Mouse (Mus musculus) heart, adult 2 months (tissue): ENCODE measurements around the gene Fam241b. TPM values are rescaled to one million over a fixed set of nuclear protein-coding genes. Genes with fewer than 3 reads are reported as not detected.

ENCODE experiments used
- DNase-seq, 2 experiments: peaks; one replicate each; pipeline ENCODE4 v3.0.0; 2021
- H3K27ac ChIP-seq: fragments of 200-600 bp; 2 replicates; pipeline ENCODE4 v1.8.1; 2022
- H3K27me3 ChIP-seq: fragments of 200-500 bp; 2 replicates; pipeline ENCODE4 v1.6.1; 2012; ENCODE audit warnings: mild to moderate bottlenecking, low read length, inconsistent platforms, mixed read lengths; ENCODE audit not compliant: control insufficient read depth, insufficient read depth
- H3K36me3 ChIP-seq: fragments of 200-500 bp; 2 replicates; pipeline ENCODE4 v1.6.1; 2012; ENCODE audit warnings: low read length, inconsistent platforms; ENCODE audit not compliant: control insufficient read depth, insufficient read depth
- H3K4me1 ChIP-seq: fragments of 200-500 bp; 2 replicates; pipeline ENCODE4 v1.6.1; 2011; ENCODE audit warnings: low read length; ENCODE audit not compliant: control insufficient read depth, insufficient read depth
- H3K4me3 ChIP-seq: fragments of 200-600 bp; 2 replicates; pipeline ENCODE4 v1.8.1; 2022
- H3K79me2 ChIP-seq: fragments of 200-500 bp; replicated peaks from 2 replicates; pipeline ENCODE4 v1.6.1; 2012; ENCODE audit warnings: mild to moderate bottlenecking, inconsistent platforms, low read length, moderate library complexity, mixed read lengths; ENCODE audit not compliant: control insufficient read depth, insufficient read depth
- H3K9ac ChIP-seq: fragments of 200-500 bp; 2 replicates; pipeline ENCODE4 v1.6.1; 2012; ENCODE audit warnings: low read depth, mild to moderate bottlenecking, control low read depth, inconsistent platforms, low read length, mixed read lengths
- CTCF ChIP-seq: fragments of 200-600 bp; IDR thresholded peaks from 2 replicates; pipeline ENCODE4 v1.8.1; 2022; ENCODE audit warnings: antibody characterized with exemption, mild to moderate bottlenecking, moderate library complexity
- EP300 ChIP-seq: fragments of 200-500 bp; IDR thresholded peaks from 2 replicates; pipeline ENCODE4 v1.6.1; 2011; ENCODE audit warnings: low read depth, low read length, control low read depth; ENCODE audit not compliant: insufficient read depth
- POLR2A ChIP-seq: fragments of 200-500 bp; IDR thresholded peaks from 2 replicates; pipeline ENCODE4 v1.6.1; 2011; ENCODE audit warnings: mild to moderate bottlenecking, low read depth, low read length, control low read depth; ENCODE audit not compliant: insufficient read depth
- WGBS: fragments of 180-500 bp; shearing (Covaris S2); methylation state at CpG from one replicate; pipeline ENCODE4 v1.1.7; 2018; 5-methylcytosine and 5-hydroxymethylcytosine counted together
- intact Hi-C: fragments of 180-260 bp; cut with DNase I; formaldehyde crosslinking; loops from one replicate; pipeline ENCODE4 v1.15.1; 2025
- polyA plus RNA-seq: library from polyadenylated mRNA; depleted of rRNA; stranded (reverse); fragments of >200 nt; gene quantifications from 2 replicates; pipeline ENCODE4 v1.2.3, GENCODE M21; 2012
- total RNA-seq, 2 experiments: library from RNA; stranded (reverse); gene quantifications; 2 replicates each; pipeline ENCODE4 v1.2.3; 2021

The Fam241b gene
- total and polyA plus RNA-seq, 3 experiments = 3.0 to 3.3 (median 3.2) TPM

DNA sequence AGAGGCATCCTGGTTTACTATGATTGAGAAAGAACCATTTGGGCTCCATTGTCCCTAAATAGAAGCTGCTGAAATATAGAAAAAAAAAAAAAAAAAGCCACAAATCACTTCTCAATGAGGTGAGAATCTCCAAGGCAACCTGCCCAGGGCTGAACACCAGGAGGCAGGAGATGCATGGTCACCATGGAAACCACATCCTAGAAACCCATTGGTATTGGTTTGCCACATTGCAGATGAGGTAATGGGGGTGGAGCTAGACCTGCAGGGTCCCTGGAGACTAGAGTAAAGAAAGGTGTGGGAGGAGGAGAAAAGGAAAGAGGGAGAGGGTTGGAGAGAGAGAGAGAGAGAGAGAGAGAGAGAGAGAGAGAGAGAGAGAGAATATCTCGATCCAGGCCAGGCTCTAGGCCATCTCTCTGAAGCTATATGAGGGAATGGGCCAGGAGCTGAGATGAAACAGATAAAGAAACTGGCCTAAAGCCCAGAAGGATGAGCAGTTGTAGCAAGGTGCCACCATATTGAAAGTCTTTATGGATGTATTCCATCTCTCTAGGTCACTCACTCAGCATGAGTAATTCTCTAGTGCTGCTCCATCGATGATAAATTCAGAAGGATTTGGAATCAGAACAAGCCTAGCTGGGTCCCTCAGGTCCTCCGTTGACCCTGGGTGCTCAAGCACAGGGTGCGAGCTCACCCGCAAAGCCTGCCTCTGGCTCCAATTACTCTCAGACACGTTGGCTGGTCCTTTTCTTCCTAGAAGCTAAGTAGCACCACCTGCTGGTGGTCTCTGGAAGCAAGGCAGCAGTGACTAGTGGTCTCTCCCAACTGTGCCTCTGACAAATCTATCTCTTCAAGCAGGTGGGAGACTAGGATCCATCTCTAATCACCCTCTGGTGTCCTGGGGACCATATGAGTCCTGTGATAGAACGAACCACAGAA lies 41.9 kb downstream of the Fam241b start:
- Histone ChIP-seq H3K4me1 (no peaks in the 10 kb centered on the region), H3K27ac (no peak overlapping the region), H3K79me2 (no peaks in the 10 kb centered on the region), H3K27me3 (no peaks in the 10 kb centered on the region), H3K4me3 (no peak overlapping the region), H3K9ac (no peak overlapping the region), H3K36me3 (no peaks in the 10 kb centered on the region)
- DNase-seq = peak; percentile 33 to 68
- WGBS = 7% methylated on average over 7 of the region's 7 CpGs
- intact Hi-C loops = loop anchor here (1.0 to 2.0 kb wide), 4 partner anchors 46 to 263 kb away; no protein-coding TSS in a partner anchor
- peak; percentile 92 for TF ChIP-seq CTCF
- 0 out of 2 replicates have a peak, but pooled peaks have one; percentile 29 for TF ChIP-seq EP300
- no peak for TF ChIP-seq POLR2A

DNA sequence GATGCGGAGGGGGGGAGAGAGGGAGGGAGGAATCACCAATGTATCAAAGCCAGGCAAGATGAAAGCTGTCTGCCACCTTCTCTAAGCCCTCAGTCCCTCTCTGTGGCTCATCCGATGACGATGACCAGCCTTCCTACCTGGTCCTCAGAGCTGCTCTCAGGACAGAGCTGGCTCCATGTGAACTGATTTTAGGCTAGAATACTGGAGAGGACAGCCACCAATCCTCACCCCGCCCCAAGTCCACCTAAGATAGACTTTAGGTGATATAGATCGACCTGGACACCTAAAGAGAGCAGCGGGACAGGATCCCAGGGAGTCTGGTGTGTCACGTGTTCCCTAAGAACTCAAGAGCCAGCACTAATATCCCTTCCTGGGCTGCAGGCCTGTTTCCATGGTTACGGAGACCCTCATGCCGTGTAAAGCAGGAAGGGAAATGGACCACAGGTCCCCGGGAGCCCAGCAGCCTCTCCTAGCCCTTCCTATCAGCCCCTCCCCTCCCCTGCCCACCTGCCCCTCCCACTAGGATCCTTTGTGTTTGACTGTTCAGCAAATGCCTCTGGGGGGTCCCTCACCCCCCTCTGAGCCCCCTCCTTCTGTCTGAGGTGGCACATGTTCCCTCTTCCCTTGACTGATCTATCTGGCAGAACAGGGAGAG lies 43.8 kb downstream of the Fam241b start:
- 72% methylated on average over 10 of the region's 10 CpGs for WGBS
- H3K79me2 ChIP-seq = no peaks in the 10 kb centered on the region
- no peaks in the 10 kb centered on the region for H3K4me1 ChIP-seq
- H3K27me3 ChIP-seq = no peaks in the 10 kb centered on the region
- no peak overlapping the region for H3K4me3 ChIP-seq
- no peak overlapping the region for H3K27ac ChIP-seq
- no peak for DNase-seq
- H3K9ac ChIP-seq = no peak overlapping the region
- intact Hi-C loops = no loop called here
- TF ChIP-seq EP300 = no peak
- no peak for TF ChIP-seq POLR2A
- no peak for TF ChIP-seq CTCF
- H3K36me3 ChIP-seq = no peaks in the 10 kb centered on the region

DNA sequence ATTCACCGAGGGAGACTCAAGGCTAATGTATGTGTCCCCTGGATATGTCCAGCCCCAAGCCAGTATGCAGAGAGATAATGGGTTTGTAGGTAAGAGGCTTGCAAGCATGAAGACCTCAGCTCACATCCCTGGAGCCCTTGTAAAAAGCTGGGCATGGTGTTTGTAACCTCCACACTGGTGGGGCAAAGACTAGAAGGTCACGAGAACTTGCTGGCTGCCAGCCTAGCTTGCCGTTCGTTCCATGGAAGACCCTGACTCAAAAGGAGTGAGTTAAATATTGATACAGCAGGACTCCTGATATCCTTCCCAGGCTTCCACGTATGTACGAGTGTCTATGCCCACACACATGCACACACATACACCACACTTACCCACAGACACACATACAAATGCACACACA lies 49.3 kb downstream of the Fam241b start:
- H3K4me1 ChIP-seq = no peaks in the 10 kb centered on the region
- H3K36me3 ChIP-seq = no peaks in the 10 kb centered on the region
- H3K27ac ChIP-seq = no peak overlapping the region
- H3K4me3 ChIP-seq = no peak overlapping the region
- 72% methylated on average over 6 of the region's 6 CpGs for WGBS
- TF ChIP-seq CTCF (no peak), EP300 (no peak), POLR2A (no peak)
- intact Hi-C loops = no loop called here
- no peak overlapping the region for H3K9ac ChIP-seq
- no peaks in the 10 kb centered on the region for H3K27me3 ChIP-seq
- no peaks in the 10 kb centered on the region for H3K79me2 ChIP-seq
- DNase-seq = no peak

DNA sequence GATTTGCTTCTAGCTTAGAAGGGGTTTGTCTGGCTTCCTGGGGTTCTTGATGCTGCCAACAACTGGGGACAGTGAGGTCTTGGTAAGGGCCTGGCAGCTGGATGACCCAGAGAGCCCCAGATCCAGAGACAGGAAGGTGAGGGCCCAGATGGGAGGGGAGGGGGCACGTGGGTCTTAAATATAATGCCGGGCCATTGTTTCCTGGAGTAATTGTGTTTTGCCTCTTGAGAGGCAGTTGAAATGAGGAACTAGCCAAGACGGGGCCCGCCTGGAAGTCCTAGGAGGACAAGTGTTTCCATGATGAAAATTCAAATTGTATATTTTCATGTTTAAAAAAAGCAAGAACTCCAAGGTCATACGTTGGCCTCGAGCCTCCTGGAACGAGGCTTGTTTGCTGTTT lies 49.8 kb downstream of the Fam241b start:
- intact Hi-C loops = no loop called here
- Histone ChIP-seq H3K27me3 (no peaks in the 10 kb centered on the region), H3K27ac (no peak overlapping the region), H3K4me3 (no peak overlapping the region), H3K4me1 (no peaks in the 10 kb centered on the region), H3K9ac (no peak overlapping the region), H3K79me2 (no peaks in the 10 kb centered on the region), H3K36me3 (no peaks in the 10 kb centered on the region)
- TF ChIP-seq CTCF = no peak
- no peak for TF ChIP-seq POLR2A
- TF ChIP-seq EP300 = no peak
- DNase-seq = no peak
- WGBS = 35% methylated on average over 7 of the region's 7 CpGs

DNA sequence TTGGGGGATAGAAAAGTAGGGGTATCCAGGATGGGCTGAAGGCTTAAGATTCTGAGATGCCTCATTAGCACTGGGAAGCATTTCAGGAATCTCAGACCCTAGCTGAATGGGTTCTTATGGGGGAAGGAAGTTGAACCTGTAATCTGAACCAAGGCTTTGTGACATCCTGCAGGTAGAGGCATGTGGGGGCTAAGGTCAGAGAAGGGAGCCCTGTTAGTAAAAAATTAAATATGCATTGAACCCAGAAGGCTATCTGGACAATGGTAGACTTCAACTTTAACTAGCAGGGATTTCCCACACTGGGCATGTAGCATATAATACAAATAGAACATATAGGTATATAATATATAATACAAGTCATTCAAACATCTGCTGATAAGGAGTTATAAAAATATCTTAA lies 54.2 kb downstream of the Fam241b start:
- no peaks in the 10 kb centered on the region for H3K27me3 ChIP-seq
- no peak for DNase-seq
- TF ChIP-seq POLR2A = no peak
- TF ChIP-seq EP300 = no peak
- no peak for TF ChIP-seq CTCF
- no peaks in the 10 kb centered on the region for H3K4me1 ChIP-seq
- H3K9ac ChIP-seq = no peak overlapping the region
- no peak overlapping the region for H3K4me3 ChIP-seq
- H3K79me2 ChIP-seq = no peaks in the 10 kb centered on the region
- H3K27ac ChIP-seq = no peak overlapping the region
- no peaks in the 10 kb centered on the region for H3K36me3 ChIP-seq
- intact Hi-C loops = no loop called here

DNA sequence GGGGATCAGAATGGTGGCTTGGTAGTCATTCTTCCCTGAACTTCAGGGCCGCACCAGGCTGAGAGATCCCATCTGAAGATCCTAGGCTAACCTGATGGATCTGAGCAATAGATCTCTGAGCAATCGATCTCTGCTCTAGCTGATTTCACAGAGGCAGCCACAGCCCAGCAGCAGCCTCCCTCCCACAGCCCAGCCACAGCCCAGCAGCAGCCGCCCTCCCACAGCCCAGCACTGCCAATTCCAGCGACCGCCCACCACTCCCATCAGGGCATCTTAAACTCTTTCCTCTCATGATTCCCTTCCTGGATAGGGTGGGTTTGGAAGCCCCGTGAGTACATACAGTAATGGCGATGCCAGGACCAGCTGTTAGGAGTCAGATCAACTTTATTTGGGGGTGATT lies 54.6 kb downstream of the Fam241b start:
- TF ChIP-seq POLR2A (no peak), CTCF (no peak), EP300 (no peak)
- Histone ChIP-seq H3K79me2 (no peaks in the 10 kb centered on the region), H3K27ac (no peak overlapping the region), H3K4me3 (no peak overlapping the region), H3K27me3 (no peaks in the 10 kb centered on the region), H3K9ac (no peak overlapping the region), H3K4me1 (no peaks in the 10 kb centered on the region), H3K36me3 (no peaks in the 10 kb centered on the region)
- no peak for DNase-seq
- WGBS = 60% methylated on average over 7 of the region's 7 CpGs
- intact Hi-C loops = no loop called here
